Mouse (Mus musculus) gastrocnemius, adult 8-10 months (tissue): ENCODE data around the gene Atg16l2. TPM values are rescaled to one million over a fixed set of nuclear protein-coding genes. Genes with fewer than 3 reads are reported as not detected.

ENCODE experiments used
- DNase-seq, 2 experiments: peaks; one replicate each; pipeline ENCODE4 v3.0.0; 2022; ENCODE audit warnings: low spot score in 2 of 2
- total RNA-seq, 4 experiments: library from RNA; stranded (reverse); gene quantifications; 2 replicates each; pipeline ENCODE4 v1.2.4; 2022

Atg16l2 gene
- total RNA-seq: 1 to 10 TPM; 3.2 to 5.3 (median 4.3) TPM

DNA sequence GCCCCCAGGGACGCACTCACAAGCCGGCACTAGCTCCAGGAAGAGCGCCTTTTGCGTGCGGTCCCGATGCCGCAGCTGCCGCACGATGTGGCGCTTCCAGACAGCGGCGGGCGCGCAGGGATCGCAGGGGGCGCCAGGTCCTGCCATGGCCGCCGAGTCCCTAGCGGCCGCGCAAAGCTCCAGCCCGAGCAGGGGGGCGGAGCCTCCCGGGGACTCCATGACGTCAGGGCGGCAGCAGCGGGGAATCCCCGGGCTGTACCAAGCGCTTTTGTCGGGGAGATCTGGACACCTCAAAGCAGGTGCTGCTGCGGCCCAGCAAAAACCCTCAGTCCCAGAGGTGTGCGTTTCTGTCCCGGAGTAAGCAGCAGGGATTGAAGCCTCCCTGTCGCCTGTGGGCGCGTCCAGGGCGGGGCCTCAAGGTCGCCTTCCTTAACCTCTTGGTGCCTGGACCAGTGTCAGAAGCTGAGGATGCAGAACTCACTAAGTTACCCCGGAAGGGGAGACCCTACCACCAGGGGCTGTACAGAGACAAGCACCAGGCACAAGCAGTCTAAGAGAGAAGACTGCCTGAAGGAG is at the start of gene Atg16l2:
TSS of gene Atg16l2 (minus strand) at position 371 of the 576 bp plus-strand sequence.
- peak; percentile 89 to 94 for DNase-seq

DNA sequence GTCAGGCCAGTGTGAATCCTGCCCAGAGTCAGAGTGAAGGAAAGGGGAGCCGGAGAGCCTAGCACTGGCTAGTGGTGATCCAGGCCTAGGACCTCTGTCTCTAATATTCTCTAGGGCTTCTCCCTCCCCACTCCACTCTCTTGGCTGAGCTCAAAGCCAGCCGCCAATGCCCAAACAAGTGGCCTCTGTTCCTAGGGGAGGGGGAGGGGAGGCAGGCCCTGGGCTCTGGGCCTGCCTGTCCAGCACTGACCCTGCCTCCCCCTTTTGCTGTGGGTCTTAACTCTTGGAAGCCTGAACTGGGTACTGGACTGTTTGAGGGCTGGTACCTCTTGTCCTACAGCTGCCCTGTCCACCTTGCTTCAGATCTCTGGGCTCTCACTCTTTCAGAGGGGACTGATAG is 47.8 kb upstream of the Atg16l2 start:
- no peak for DNase-seq

GRCm38 (mm10) chr7:101348312-101348711 is 46.3 kb upstream of the Atg16l2 start:
- DNase-seq: no peak

DNA sequence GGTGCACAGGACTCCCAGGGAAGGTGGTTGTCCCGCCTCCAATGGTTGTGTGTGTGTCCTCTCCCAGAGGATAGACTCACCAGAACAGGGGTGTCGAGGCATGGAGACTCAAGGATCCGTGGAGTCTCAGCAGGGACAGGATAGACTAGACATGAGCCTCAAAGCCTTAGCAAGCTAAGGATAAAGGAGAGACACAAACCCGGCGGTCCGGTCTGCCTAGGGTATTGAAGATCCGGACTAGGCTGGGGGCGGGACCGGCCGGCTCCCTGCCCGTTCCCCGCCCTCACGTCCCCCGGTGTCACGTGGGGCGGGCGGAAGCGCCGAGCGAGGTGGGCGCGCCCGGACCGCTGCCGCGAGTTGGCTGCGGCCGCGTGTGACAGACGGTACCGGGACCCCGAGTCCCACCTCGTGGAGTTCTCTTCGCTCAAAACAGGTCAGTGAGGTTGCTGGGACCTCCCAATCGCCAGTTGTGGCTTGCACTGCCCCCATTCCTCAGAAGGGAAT is 45.8 kb upstream of the Atg16l2 start, which contains the start of gene Arap1:
TSS of gene Arap1 (plus strand) at position 301 of the 504 bp plus-strand sequence.
- peak; percentile 20 to 37 for DNase-seq

- DNase-seq: no peak
Observed at GRCm38 (mm10) chr7:101346991-101347390, 44.9 kb upstream of the Atg16l2 start.

DNA sequence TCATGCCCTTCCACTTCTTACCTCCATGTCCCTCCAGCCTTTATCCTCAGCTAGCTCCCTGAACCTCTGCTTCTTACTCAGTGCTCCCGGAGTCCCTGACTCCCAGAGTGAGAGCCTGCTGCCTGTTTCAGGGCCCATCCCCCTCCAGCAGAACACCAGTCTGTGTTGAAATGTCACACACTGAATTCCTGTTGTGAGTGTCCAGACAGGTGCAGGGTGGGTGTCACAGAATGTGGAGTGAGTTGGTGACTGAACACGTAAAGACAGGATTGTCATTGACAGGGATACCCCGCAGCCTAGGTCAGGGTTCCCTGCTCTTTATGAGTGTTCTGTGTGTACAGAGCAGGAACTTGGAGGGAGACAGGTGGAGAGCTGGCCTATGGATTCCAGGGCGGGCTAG is 42.8 kb upstream of the Atg16l2 start:
- no peak for DNase-seq

GRCm38 (mm10) chr7:101343135-101343534 is 41.1 kb upstream of the Atg16l2 start:
- no peak for DNase-seq

- no peak for DNase-seq
Observed at GRCm38 (mm10) chr7:101341405-101341804, 39.4 kb upstream of the Atg16l2 start.

DNA sequence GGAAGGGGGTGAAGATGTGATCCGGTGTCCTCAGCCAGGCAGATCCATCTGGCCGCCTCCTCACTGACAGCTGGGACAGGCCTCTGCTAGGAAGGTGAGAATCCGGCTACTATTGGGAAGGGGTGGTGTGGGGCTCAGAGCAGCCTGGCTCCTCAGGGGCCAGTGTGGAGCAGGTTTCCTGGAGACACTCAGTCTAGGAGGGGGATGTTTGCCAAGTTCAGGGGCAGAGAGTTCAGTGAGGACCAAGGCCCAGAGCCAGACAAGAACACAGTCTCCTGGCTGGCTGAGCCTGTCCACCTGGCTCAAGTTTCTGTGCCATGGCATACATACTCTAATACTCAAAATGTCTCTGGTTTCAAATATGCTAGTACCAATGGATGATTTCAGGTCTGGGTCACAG is 35.4 kb upstream of the Atg16l2 start:
- DNase-seq: no peak

- DNase-seq: no peak
Observed at GRCm38 (mm10) chr7:101336686-101337085, 34.6 kb upstream of the Atg16l2 start.

GRCm38 (mm10) chr7:101335228-101335627 is 33.2 kb upstream of the Atg16l2 start:
- no peak for DNase-seq

- DNase-seq: no peak
Observed at GRCm38 (mm10) chr7:101332045-101332831, 30.2 kb upstream of the Atg16l2 start.

DNA sequence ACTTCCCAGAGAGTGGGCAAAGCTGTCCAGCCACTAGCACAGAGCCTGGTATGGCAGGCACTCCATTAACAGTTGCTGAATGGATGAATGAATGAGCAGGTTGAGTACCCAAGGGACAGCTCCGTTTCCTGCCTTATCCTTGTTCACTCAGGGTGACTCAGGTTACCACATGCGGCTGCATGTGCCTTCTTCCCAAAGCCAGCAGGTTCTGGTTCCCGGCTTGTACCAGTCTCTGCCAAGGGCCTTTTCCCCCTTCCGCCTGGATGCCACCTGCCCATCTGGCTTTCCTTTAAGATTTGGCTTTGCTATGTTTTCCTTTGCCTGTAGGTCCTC is 28.8 kb upstream of the Atg16l2 start:
- no peak for DNase-seq

GRCm38 (mm10) chr7:101330074-101330840 is 28.2 kb upstream of the Atg16l2 start:
- DNase-seq: no peak

DNA sequence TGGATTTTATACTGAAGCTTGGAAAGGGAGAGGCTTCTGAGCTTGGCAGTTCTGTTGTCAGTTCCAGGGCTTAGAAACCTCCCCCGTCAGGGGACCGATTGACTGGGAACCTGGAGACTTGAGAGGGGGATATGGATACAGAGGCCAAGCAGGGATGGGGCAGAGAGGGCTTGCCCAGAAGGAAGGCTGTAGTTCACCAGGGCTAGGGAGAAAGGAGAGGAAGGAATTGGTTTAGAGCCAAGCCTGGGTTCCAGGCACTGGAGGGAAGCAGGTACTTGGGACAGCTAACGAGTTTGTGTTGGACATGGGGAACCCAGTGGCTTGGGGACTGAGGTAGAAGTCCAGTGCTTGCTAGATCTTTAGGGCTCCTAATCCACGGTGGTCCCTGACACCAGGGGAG is 27.6 kb upstream of the Atg16l2 start:
- DNase-seq: no peak

DNA sequence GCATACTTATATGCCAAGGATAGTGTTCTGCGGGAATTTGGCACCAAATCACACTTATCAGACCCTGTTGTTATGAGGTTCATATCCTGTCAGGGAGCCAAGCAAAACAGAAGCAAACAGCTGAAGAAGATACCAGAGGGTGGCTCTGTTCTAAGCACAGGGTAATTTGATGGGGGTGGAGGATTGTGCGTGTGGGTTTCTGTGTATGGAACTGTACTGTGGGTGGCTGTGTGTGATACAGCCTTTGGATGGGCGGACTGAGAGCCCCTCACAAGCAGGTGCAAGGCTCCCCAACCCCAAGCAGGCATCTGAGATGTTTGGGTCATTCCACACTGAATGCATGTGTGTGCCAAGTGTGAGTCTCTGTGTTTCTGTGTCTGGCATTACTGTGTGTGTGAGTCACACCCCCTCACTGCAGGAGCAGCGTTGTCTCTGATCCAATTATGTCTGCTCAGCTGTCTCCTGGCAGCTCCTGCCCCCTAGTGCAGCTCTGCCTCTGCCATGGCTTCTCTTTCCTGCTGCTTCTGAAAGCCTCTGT is 26.6 kb upstream of the Atg16l2 start:
- DNase-seq: no peak

DNA sequence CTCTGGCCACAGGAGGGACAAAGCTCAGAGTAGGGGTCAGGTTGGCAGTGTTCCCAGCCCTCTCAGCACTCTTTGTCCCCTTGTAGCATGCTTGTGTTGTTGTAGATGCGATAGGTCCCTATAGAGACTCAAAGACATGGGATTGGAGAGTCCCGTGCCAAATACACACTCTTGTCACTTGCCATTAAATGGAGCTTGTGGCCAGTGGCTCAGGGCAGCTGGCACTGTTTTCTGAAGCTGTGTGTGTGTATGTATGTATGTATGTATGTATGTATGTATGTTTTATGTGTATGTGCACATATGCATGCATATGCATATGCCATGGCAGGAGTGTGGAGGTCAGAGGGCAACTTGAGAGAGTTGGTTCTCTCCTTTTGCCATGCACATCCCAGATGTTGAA is 25.7 kb upstream of the Atg16l2 start:
- no peak for DNase-seq

DNA sequence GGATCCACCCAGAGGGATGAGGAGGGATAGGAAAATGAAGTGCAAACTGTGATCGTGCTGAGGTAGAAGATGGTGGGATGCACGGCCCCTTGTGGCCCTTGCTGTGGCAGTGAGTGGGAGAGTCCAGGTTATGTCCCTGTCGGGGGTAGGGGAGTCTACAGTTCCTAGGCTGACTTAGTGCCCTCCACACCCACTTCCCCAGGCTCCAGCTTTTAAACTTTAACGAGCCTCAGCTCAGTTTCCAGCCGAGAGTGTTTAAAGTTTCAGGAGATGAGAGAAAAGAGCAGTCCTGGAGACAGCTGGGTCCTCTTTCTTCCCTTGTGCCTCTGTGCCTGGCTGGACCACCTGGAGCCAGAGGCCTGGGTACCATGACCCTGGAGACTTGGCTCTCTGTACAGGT is 25.2 kb upstream of the Atg16l2 start:
- no peak for DNase-seq

- DNase-seq: no peak
Observed at GRCm38 (mm10) chr7:101326006-101326405, 24.0 kb upstream of the Atg16l2 start.

DNA sequence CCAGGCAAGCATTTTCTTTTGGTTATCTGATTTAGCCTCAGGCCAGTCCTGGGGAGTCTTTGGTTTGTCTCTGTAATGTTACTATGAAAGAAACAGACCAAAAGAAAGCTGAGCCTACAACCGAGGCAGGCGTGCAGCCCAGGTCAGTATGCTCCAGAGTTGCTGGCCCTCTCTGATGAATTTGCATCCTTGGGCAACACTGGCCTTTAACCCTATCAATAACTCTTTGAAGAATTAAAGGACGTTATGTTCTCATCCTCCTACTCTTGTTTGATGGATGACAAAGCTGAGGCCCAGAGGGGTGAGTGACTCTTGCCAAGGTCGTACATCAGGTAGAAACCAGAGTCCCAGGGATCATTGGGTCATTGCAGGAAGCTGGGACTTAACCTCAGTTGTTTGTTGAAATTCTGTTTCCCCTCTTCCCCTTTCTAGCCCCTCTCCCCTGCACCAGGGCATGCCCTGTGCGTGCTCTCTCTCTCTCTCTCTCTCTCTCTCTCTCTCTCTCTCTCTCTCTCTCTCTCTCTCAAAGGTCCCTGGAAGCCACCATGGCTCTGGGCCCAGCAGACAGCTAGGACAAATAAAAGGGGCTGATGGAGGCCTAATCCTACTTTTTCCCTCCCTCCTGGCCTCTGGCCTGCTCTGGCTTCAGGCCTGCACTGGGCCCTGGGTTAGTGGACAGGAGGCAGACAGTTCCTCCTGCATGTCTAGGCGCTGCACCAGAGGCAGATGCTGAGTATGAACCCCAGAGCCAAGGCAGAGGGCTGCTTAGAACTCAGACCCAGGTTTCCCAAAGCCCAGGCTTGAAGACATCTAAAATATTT is 22.3 kb upstream of the Atg16l2 start:
- no peak for DNase-seq

DNA sequence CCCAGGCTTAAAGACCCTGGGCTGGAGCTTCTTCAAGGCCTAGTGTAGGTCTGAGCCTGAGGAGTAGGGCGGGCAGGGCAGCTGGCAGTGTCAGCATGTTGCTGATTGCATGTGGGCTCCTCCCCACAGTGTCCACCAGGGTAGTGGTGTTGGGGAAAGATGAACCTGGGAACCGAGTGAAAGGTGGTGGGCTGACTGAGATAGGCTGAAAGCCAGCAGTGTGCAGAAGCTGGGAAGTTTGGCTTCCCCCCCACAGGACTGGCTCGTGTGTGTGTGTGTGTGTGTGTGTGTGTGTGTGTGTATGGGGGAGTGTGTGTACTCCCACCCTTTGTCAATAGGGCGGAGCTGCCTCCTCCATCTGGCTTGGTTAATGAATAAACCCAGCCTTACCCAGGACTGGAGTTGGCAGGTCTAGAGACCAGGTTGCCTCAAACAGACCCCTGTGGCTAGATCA is 21.1 kb upstream of the Atg16l2 start:
- no peak for DNase-seq
